Mouse (Mus musculus): ENCODE data around the gene Cga. TPM values are rescaled to one million over a fixed set of nuclear protein-coding genes. Genes with fewer than 3 reads are reported as not detected.

Gene Cga
- polyA plus RNA-seq (2015; fragmentation: Nextera tagmentation; extraction: Ambion mirVana) = not detected in 2 replicates

DNA sequence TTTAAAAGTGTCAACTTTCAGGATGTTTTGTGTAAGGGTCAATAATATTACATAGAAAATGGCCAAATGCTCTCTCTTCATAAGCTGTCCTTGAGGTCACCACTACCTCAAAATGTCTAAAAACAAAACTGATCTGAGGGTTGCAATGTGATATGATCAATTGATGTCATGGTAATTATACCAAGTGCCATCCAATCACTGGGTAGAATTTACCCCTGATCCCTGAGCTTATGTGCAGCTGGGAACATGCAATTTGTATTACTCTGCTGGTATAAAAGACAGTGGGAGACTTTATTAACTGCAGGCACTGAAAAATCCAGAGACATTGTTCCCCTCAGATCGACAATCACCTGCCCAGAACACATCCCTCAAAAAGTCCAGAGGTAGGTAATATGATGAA is at the start of gene Cga:
TSS of gene Cga (plus strand) at position 301 of the 400 bp plus-strand sequence.

DNA sequence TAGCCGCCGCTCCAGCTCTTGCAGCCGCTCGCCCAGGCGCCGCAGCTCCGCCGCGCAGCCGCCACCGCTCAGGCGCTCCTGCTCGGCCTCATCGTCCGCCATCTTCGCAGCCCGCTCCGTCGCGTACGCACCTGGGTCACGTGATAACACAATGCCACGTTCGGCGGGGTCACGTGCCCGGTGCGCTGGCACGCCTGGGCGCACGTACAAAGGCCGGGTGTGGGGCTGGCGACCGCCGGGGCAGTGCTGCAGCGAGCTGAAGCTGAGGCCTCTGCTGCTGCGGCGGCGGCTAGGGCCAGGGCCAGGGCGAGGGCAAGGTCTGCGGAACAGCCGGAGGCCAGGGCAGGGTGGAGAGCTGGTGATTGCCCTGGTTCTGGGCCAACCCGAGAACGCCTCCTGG is 10.8 kb upstream of the Cga start, which contains the start of gene Zfp292:
TSS of gene Zfp292 (minus strand) at position 143 of the 400 bp plus-strand sequence.

Other genes with a start within 250 kb of the Cga start
- 37.0 and 55.9 TPM in 2 replicates for gene Slc35a1, start 206.3 kb upstream of the Cga start, polyA plus RNA-seq (2015; fragmentation: Nextera tagmentation; extraction: Ambion mirVana)
- 0.29 and 0.98 TPM in 2 replicates for gene Cfap206, start 163.6 kb upstream of the Cga start, polyA plus RNA-seq (2015; fragmentation: Nextera tagmentation; extraction: Ambion mirVana)
- not detected in 2 replicates for gene Gm136, start 137.5 kb upstream of the Cga start, polyA plus RNA-seq (2015; fragmentation: Nextera tagmentation; extraction: Ambion mirVana)
- gene Smim8, start 115.4 kb upstream of the Cga start, polyA plus RNA-seq (2015; fragmentation: Nextera tagmentation; extraction: Ambion mirVana) = 66.5 and 68.4 TPM in 2 replicates
- 8.3 and 9.7 TPM in 2 replicates for gene Zfp292, start 10.8 kb upstream of the Cga start, polyA plus RNA-seq (2015; fragmentation: Nextera tagmentation; extraction: Ambion mirVana)